Mouse (Mus musculus) midbrain, embryonic 15.5 days (tissue): ENCODE results near the gene Ankrd37. TPM values are rescaled to one million over a fixed set of nuclear protein-coding genes. Genes with fewer than 3 reads are reported as not detected.

ENCODE experiments used
- ATAC-seq: fragments of 200-750 bp; cut with Nextera tagmentation; replicated peaks from 2 replicates; pipeline ENCODE4 v1.8.0; 2017; ENCODE audit warnings: moderate TSS enrichment
- H3K27ac ChIP-seq: fragments of 300-500 bp; sonication (generic); 2 replicates; pipeline ENCODE4 v1.5.1; 2015; ENCODE audit warnings: mild to moderate bottlenecking, inconsistent platforms
- H3K27me3 ChIP-seq: fragments of 300-500 bp; sonication (generic); replicated peaks from 2 replicates; pipeline ENCODE4 v1.6.1; 2015; ENCODE audit warnings: inconsistent platforms
- H3K36me3 ChIP-seq: fragments of 300-500 bp; sonication (generic); replicated peaks from 2 replicates; pipeline ENCODE4 v1.6.1; 2015; ENCODE audit warnings: inconsistent platforms
- H3K4me1 ChIP-seq: fragments of 300-500 bp; sonication (generic); 2 replicates; pipeline ENCODE4 v1.6.1; 2015; ENCODE audit warnings: inconsistent platforms
- H3K4me2 ChIP-seq: fragments of 300-500 bp; sonication (generic); 2 replicates; pipeline ENCODE4 v1.6.1; 2015; ENCODE audit warnings: inconsistent platforms, mild to moderate bottlenecking, moderate library complexity
- H3K4me3 ChIP-seq: fragments of 300-500 bp; sonication (generic); 2 replicates; pipeline ENCODE4 v1.5.1; 2015; ENCODE audit warnings: mild to moderate bottlenecking, inconsistent platforms
- H3K9ac ChIP-seq: fragments of 300-500 bp; sonication (generic); 2 replicates; pipeline ENCODE4 v1.6.1; 2015; ENCODE audit warnings: mild to moderate bottlenecking, inconsistent platforms
- H3K9me3 ChIP-seq: fragments of 300-500 bp; sonication (generic); 2 replicates; pipeline ENCODE4 v1.6.1; 2016; ENCODE audit warnings: inconsistent platforms
- WGBS: fragments of 180-500 bp; shearing (Covaris S2); methylation state at CpG from one replicate; pipeline ENCODE4 v1.1.7; 2015; ENCODE audit warnings: mixed read lengths; 5-methylcytosine and 5-hydroxymethylcytosine counted together
- polyA plus RNA-seq: library from polyadenylated mRNA; unstranded; fragments of >200 nt; fragmentation: Nextera tagmentation; extraction: Ambion mirVana; gene quantifications from 2 replicates; pipeline ENCODE4 v1.2.1, GENCODE M21; 2015

Gene Ankrd37
- 39.7 and 45.3 TPM in 2 replicates for polyA plus RNA-seq

GRCm38 (mm10) chr8:46005596-46005995, at the start of gene Ankrd37:
TSS of gene Ankrd37 (minus strand) at chr8:46005707.
- no peak for ATAC-seq
- no peak within 1 kb of the TSS for H3K9ac ChIP-seq
- no peak within 1 kb of the TSS for H3K4me2 ChIP-seq
- peaks cover 5% of the 10 kb centered on the region for H3K4me1 ChIP-seq
- H3K36me3 ChIP-seq, result no peaks in the 10 kb centered on the region
- H3K27ac ChIP-seq, result no peak within 1 kb of the TSS
- H3K27me3 ChIP-seq, result no peaks in the 10 kb centered on the region
- H3K9me3 ChIP-seq, result no peaks in the 10 kb centered on the region
- no peak within 1 kb of the TSS for H3K4me3 ChIP-seq
- 76% methylated on average over 4 of the region's 4 CpGs for WGBS

DNA sequence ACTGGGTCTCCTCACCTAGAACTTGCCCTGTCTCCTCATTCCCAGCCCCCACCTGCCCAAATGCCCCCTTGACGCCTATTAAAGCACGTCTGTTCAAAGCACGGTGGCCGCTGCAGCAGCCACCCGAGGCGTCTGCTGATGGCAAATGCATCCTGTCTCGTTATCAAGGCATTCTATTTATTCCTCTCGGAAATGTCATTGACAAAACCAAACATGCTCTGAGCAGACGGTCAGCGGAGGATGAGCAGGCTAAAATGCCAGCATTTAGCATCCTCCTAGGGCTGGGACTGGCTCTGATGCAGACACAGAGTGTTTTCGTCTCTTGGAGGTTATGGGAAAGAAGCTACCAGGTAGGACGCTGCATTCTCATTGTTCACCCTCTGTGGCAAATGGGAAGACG, 34.8 kb upstream of the Ankrd37 start:
- H3K4me2 ChIP-seq, result no peak overlapping the region
- H3K4me3 ChIP-seq, result no peak overlapping the region
- 59% methylated on average over 13 of the region's 13 CpGs for WGBS
- H3K9ac ChIP-seq, result no peak overlapping the region
- H3K27ac ChIP-seq, result no peak overlapping the region
- no peaks in the 10 kb centered on the region for H3K9me3 ChIP-seq
- H3K36me3 ChIP-seq, result peaks cover 14% of the 10 kb centered on the region; the same call in 1 of the 2 replicates
- no peak for ATAC-seq
- no peaks in the 10 kb centered on the region for H3K27me3 ChIP-seq
- H3K4me1 ChIP-seq, result no peaks in the 10 kb centered on the region

GRCm38 (mm10) chr8:46039666-46040065, 34.2 kb upstream of the Ankrd37 start:
- H3K4me3 ChIP-seq, result no peak overlapping the region
- 70% methylated on average over 1 of the region's 1 CpGs for WGBS
- H3K36me3 ChIP-seq, result peaks cover 11% of the 10 kb centered on the region; the same call in 1 of the 2 replicates
- no peak overlapping the region for H3K9ac ChIP-seq
- no peaks in the 10 kb centered on the region for H3K9me3 ChIP-seq
- H3K4me1 ChIP-seq, result no peaks in the 10 kb centered on the region
- H3K27me3 ChIP-seq, result no peaks in the 10 kb centered on the region
- no peak overlapping the region for H3K4me2 ChIP-seq
- no peak overlapping the region for H3K27ac ChIP-seq
- no peak for ATAC-seq

DNA sequence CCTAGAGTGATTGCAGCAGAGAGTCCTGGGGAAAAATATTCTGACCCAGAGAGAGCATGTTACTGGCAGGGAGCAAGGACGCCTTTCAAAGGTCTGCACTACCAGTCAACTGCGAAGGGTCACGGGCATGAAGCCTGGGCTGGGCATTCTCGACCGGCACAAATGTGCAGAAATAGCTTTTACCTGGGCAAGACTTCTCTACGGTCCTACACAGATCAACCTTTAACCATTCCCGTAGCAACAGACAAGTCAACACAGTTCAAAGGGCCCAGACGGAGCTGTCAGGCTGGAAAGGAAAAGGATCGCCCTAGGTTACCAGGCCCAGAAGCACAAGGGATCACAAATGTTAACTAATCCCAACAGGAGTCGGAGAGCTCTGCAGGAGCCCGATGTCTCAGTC, 30.7 kb upstream of the Ankrd37 start:
- Histone ChIP-seq H3K27ac (no peak overlapping the region), H3K36me3 (0 out of 2 replicates have a peak, but pooled peaks cover 6% of the 10 kb centered on the region), H3K9me3 (no peaks in the 10 kb centered on the region), H3K4me3 (no peak overlapping the region), H3K9ac (no peak overlapping the region), H3K4me2 (no peak overlapping the region), H3K27me3 (no peaks in the 10 kb centered on the region), H3K4me1 (no peaks in the 10 kb centered on the region)
- WGBS, result 66% methylated on average over 11 of the region's 11 CpGs
- ATAC-seq, result no peak

GRCm38 (mm10) chr8:46024392-46024791, 18.9 kb upstream of the Ankrd37 start:
- no peaks in the 10 kb centered on the region for H3K36me3 ChIP-seq
- no peaks in the 10 kb centered on the region for H3K4me1 ChIP-seq

DNA sequence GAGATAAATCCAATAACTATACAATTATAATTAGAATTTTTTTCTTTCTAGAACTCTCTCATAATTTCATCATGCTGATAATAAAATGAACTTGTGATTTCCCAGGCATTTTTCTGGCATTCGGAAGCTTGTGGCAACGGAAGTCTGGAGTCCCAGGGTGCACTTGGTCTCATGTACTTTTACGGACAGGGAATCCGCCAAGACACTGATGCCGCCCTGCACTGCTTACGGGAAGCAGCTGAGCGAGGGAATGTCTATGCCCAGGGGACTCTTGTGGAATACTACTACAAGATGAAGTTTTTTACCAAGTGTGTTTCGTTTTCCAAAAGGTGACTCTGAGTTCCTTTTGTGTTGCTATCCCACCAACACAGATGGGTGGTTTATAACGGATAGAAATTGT, 17.3 kb upstream of the Ankrd37 start:
- H3K9ac ChIP-seq, result no peak overlapping the region
- H3K4me2 ChIP-seq, result no peak overlapping the region
- no peaks in the 10 kb centered on the region for H3K27me3 ChIP-seq
- no peaks in the 10 kb centered on the region for H3K4me1 ChIP-seq
- no peak for ATAC-seq
- H3K36me3 ChIP-seq, result no peaks in the 10 kb centered on the region
- no peak overlapping the region for H3K4me3 ChIP-seq
- WGBS, result 95% methylated on average over 9 of the region's 9 CpGs
- H3K27ac ChIP-seq, result no peak overlapping the region
- H3K9me3 ChIP-seq, result no peaks in the 10 kb centered on the region

More at GRCm38 (mm10) chr8:46024392-46024791, 18.9 kb upstream of the Ankrd37 start:
- Histone ChIP-seq H3K4me3 (no peak overlapping the region), H3K27me3 (no peaks in the 10 kb centered on the region), H3K27ac (no peak overlapping the region), H3K9me3 (no peaks in the 10 kb centered on the region), H3K9ac (no peak overlapping the region), H3K4me2 (no peak overlapping the region)
- WGBS, result 68% methylated on average over 4 of the region's 4 CpGs
- ATAC-seq, result no peak

DNA sequence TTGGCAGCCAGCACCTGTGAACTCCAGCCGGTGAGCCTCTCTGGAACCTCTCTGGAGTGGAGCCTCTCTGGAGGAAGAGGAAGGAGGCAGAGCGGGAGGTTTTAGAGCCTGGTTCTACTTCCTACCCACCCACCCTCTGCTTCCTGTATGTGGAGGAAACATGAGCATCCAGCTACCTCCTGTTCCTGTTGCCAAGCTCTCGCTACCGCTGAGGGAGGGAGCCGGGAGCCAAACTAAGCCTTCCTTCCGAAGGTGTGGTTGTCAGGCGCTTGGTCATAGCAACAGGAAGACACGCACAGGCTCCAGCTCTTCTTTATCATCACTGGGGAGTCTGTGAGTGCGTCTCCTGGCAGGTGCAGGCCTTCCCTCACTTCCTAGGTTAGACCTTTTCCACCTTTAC, 16.7 kb upstream of the Ankrd37 start:
- H3K4me2 ChIP-seq, result no peak overlapping the region
- H3K9me3 ChIP-seq, result no peaks in the 10 kb centered on the region
- H3K27me3 ChIP-seq, result no peaks in the 10 kb centered on the region
- 88% methylated on average over 9 of the region's 9 CpGs for WGBS
- H3K4me3 ChIP-seq, result no peak overlapping the region
- no peak for ATAC-seq
- no peaks in the 10 kb centered on the region for H3K36me3 ChIP-seq
- H3K27ac ChIP-seq, result no peak overlapping the region
- no peak overlapping the region for H3K9ac ChIP-seq
- H3K4me1 ChIP-seq, result no peaks in the 10 kb centered on the region

DNA sequence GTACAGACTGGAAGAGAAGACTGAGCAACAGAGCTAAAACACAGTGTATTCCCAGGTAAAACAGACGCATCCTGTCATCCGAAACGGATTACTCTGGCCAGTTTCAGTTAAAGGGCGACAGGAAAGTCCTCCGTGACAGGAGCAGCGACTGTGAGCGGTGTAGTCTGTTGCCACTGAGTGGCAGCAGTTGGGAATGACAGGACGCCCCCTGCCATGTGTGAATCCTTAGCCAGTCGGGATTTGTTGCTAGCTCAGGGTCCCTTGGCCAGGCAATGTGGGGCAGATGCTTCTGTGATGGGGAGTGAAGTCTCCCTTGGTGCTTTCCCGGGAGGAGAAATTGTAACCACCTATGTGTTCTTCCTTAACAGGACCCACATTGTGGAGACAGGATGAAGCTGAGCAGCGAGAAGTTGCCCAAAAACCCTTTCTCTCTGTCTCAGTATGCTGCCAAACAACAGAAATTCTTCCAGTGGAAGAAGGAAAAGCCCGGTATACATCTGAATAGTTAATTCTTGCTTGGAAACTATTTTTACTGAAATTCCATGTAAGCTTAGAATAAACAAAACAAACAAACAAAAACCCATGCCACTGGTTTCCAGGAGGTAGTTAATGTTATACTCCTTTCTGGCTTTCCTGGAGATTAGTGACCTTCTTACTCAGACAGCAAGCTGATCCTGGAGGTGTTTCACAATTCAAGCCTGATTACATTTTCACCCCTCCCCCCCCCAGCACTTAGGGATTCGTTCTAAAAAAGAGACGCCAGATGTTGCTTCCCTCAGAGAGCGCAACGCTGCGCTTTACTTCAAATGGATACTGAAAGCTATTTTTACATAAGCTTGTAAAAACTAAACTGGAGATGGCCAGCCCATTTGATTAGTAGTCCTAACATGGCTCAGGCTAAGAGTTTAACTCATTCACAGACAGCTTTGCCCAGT, 5.5 kb upstream of the Ankrd37 start:
- Histone ChIP-seq H3K9me3 (no peaks in the 10 kb centered on the region), H3K4me2 (peak overlapping the region; percentile 42), H3K27me3 (no peaks in the 10 kb centered on the region), H3K4me1 (peaks cover 11% of the 10 kb centered on the region), H3K9ac (no peak overlapping the region), H3K36me3 (no peaks in the 10 kb centered on the region), H3K4me3 (0 out of 2 replicates have a peak overlapping the region, but pooled peaks have one; percentile 6), H3K27ac (no peak overlapping the region)
- 10% methylated on average over 17 of the region's 17 CpGs for WGBS
- peak; percentile 66; the same call in 1 of the 2 replicates for ATAC-seq

- H3K4me2 ChIP-seq, result peak overlapping the region; percentile 42
- no peaks in the 10 kb centered on the region for H3K9me3 ChIP-seq
- H3K27me3 ChIP-seq, result no peaks in the 10 kb centered on the region
- H3K4me1 ChIP-seq, result peaks cover 11% of the 10 kb centered on the region
- no peak overlapping the region for H3K27ac ChIP-seq
- H3K9ac ChIP-seq, result no peak overlapping the region
- 0 out of 2 replicates have a peak overlapping the region, but pooled peaks have one; percentile 6 for H3K4me3 ChIP-seq
- WGBS, result 45% methylated on average over 2 of the region's 2 CpGs
- no peaks in the 10 kb centered on the region for H3K36me3 ChIP-seq
- ATAC-seq, result 0 out of 2 replicates have a peak, but pooled peaks have one; percentile 33
These were observed 4.8 kb upstream of the Ankrd37 start for GRCm38 (mm10) chr8:46010306-46010705.

- Histone ChIP-seq H3K9me3 (no peaks in the 10 kb centered on the region), H3K4me1 (peaks cover 11% of the 10 kb centered on the region), H3K9ac (no peak overlapping the region), H3K36me3 (no peaks in the 10 kb centered on the region), H3K27ac (no peak overlapping the region), H3K4me2 (no peak overlapping the region), H3K27me3 (no peaks in the 10 kb centered on the region), H3K4me3 (no peak overlapping the region)
- no peak for ATAC-seq
- 86% methylated on average over 3 of the region's 3 CpGs for WGBS
These were observed 1.7 kb upstream of the Ankrd37 start for GRCm38 (mm10) chr8:46007050-46007672.

DNA sequence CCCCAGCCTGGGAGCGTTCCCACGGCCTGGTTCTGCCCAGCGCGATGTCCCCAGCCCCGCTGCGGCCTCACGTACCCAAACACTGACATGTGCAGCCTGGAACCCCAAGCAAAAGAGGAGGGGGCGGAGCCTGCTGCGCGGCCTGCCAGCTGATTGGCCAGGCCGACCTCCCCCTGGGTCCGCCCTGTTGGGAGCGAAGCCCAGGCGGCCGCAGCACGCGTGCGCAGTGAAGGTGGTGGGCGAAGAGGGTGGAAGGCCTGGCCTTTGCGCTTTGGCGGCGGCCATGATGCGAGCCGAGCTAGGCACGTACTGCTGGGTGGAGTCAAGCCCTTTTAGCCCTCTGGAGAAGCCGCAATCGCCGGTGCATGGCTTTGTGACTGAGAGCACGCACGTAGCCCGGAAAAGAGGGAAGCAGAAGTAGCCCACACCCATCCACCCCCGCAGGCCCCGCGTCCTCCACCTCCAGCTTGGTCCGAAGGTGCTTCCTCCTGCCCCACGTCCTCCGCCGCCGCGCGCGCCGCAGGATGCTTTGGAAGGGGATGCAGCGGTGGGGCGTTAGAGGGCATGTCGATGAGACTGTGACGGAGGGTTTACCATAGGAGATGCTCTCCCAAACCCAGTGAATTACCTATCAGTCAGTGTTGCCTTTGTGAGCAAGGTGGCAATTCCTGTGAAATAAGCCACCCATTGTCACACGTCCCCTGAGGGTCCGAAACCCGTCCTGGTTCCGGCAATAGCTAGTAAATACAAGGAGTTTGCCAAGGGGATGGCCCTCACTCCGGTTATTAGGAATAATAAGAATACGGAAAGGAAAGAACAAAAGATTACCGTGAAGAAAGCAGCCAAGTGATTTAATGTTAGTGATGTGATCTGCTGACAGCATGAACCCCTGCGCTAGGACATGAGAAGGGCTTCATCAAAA, 5.5 kb downstream of the Ankrd37 start:
- WGBS, result 3% methylated on average over 55 of the region's 55 CpGs
- Histone ChIP-seq H3K36me3 (peaks cover 19% of the 10 kb centered on the region; the same call in 1 of the 2 replicates), H3K9me3 (no peaks in the 10 kb centered on the region), H3K4me3 (peak overlapping the region; percentile 52), H3K4me1 (peaks cover 22% of the 10 kb centered on the region), H3K27ac (peak overlapping the region; percentile 99), H3K9ac (peak overlapping the region; percentile 66), H3K27me3 (no peaks in the 10 kb centered on the region), H3K4me2 (peak overlapping the region; percentile 67)
- ATAC-seq, result peak; percentile 99
